Mouse (Mus musculus) midbrain, embryonic 12.5 days (tissue): ENCODE data around the gene Zfp740. TPM values are rescaled to one million over a fixed set of nuclear protein-coding genes. Genes with fewer than 3 reads are reported as not detected.
"Not testable (repeated sequence)": the region's sequence is repeated elsewhere in the genome, so short reads cannot be mapped to it uniquely, and the experiment has no call there.

Experiments used
- ATAC-seq: fragments of 200-750 bp; cut with Nextera tagmentation; 2 replicates; pipeline ENCODE4 v1.8.0; 2017; ENCODE audit warnings: low read depth, moderate TSS enrichment, moderate library complexity; ENCODE audit not compliant: low FRiP score
- H3K27ac ChIP-seq: fragments of 300-500 bp; sonication (generic); replicated peaks from 2 replicates; pipeline ENCODE4 v1.5.1; 2016; ENCODE audit warnings: mild to moderate bottlenecking
- H3K27me3 ChIP-seq: fragments of 300-500 bp; sonication (generic); 2 replicates; pipeline ENCODE4 v1.6.1; 2016; ENCODE audit warnings: mild to moderate bottlenecking
- H3K36me3 ChIP-seq: fragments of 300-500 bp; sonication (generic); 2 replicates; pipeline ENCODE4 v1.6.1; 2016
- H3K4me1 ChIP-seq: fragments of 300-500 bp; sonication (generic); 2 replicates; pipeline ENCODE4 v1.6.1; 2016
- H3K4me2 ChIP-seq: fragments of 300-500 bp; sonication (generic); replicated peaks from 2 replicates; pipeline ENCODE4 v1.6.1; 2016; ENCODE audit warnings: mild to moderate bottlenecking, moderate library complexity
- H3K4me3 ChIP-seq: fragments of 300-500 bp; sonication (generic); 2 replicates; pipeline ENCODE4 v1.5.1; 2016; ENCODE audit warnings: mild to moderate bottlenecking
- H3K9ac ChIP-seq: fragments of 300-500 bp; sonication (generic); replicated peaks from 2 replicates; pipeline ENCODE4 v1.6.1; 2016; ENCODE audit warnings: mild to moderate bottlenecking, moderate library complexity
- H3K9me3 ChIP-seq: fragments of 300-500 bp; sonication (generic); 2 replicates; pipeline ENCODE4 v1.6.1; 2016; ENCODE audit warnings: mild to moderate bottlenecking
- WGBS: fragments of 180-500 bp; shearing (Covaris S2); methylation state at CpG from one replicate; pipeline ENCODE4 v1.1.7; 2016; 5-methylcytosine and 5-hydroxymethylcytosine counted together
- polyA plus RNA-seq: library from polyadenylated mRNA; unstranded; fragments of >200 nt; fragmentation: Nextera tagmentation; extraction: Ambion mirVana; gene quantifications from 2 replicates; pipeline ENCODE4 v1.2.1, GENCODE M21; 2016

Zfp740 gene
- polyA plus RNA-seq, 1 experiment from 2014 or later = 108 TPM

DNA sequence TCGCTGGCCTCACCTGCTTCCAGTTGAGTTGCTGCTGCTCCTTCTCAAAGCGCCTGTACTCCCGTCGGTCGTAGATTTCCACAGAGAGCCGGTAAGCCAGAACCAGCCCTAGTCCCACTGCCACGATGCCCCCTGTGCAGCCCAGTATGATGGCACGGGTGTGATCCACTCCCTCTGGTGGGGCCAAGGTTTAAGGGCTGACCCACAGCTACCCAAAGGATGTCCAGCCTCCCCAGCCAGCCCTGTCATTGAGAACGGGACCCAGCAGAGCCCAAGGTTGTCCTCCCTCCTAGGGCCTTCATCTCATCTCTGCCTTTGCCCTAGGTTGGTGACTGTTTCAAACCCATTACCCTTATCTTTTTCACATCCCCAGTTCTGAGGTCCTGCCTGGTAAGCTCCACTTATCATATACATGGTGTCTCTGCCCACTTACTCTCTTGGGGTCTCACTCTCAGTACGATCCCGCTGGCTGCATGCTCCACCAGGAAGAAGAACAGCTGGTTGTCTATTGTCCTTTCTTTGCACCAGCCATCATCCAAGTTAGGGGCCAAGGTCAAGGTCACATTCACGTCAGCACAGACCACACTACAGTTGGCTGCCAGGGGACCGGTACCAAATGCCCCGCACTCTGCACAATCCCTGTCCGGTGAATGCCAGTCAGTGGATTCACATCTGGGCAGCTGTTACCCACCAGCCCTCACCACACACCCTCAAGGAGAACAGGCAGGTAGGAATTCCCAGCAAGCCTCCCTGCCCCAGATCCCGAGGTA, 13.6 kb downstream of the Zfp740 start:
- ATAC-seq = no peak
- H3K27ac ChIP-seq = no peak overlapping the region
- H3K4me2 ChIP-seq = no peak overlapping the region
- H3K4me1 ChIP-seq = no peaks in the 10 kb centered on the region
- peaks cover 52% of the 10 kb centered on the region for H3K36me3 ChIP-seq
- no peaks in the 10 kb centered on the region for H3K27me3 ChIP-seq
- H3K9me3 ChIP-seq = no peaks in the 10 kb centered on the region
- no peak overlapping the region for H3K9ac ChIP-seq
- 83% methylated on average over 16 of the region's 16 CpGs for WGBS
- no peak overlapping the region for H3K4me3 ChIP-seq

- Histone ChIP-seq H3K9ac (no peak overlapping the region), H3K4me2 (no peak overlapping the region), H3K27ac (no peak overlapping the region), H3K4me3 (no peak overlapping the region), H3K4me1 (no peaks in the 10 kb centered on the region), H3K27me3 (peaks cover 5% of the 10 kb centered on the region; the same call in 1 of the 2 replicates), H3K36me3 (peaks cover 45% of the 10 kb centered on the region), H3K9me3 (no peaks in the 10 kb centered on the region)
- no peak for ATAC-seq
- WGBS = 92% methylated on average over 7 of the region's 7 CpGs
Measured at GRCm38 (mm10) chr15:102217325-102217724, 14.3 kb downstream of the Zfp740 start.

GRCm38 (mm10) chr15:102222386-102222785, 19.3 kb downstream of the Zfp740 start:
- H3K27ac ChIP-seq = no peak overlapping the region
- H3K27me3 ChIP-seq = peaks cover 40% of the 10 kb centered on the region
- ATAC-seq = no peak
- no peak overlapping the region for H3K4me3 ChIP-seq
- H3K4me1 ChIP-seq = peaks cover 4% of the 10 kb centered on the region; the same call in 1 of the 2 replicates
- no peak overlapping the region for H3K9ac ChIP-seq
- no peak overlapping the region for H3K4me2 ChIP-seq
- 76% methylated on average over 10 of the region's 10 CpGs for WGBS
- H3K9me3 ChIP-seq = no peaks in the 10 kb centered on the region
- 0 out of 2 replicates have a peak, but pooled peaks cover 4% of the 10 kb centered on the region for H3K36me3 ChIP-seq

- Histone ChIP-seq H3K27ac (no peak overlapping the region), H3K9me3 (no peaks in the 10 kb centered on the region), H3K27me3 (peaks cover 40% of the 10 kb centered on the region), H3K36me3 (no peaks in the 10 kb centered on the region), H3K4me3 (peak overlapping the region; percentile 41), H3K4me1 (peaks cover 4% of the 10 kb centered on the region; the same call in 1 of the 2 replicates), H3K9ac (peak overlapping the region; percentile 54), H3K4me2 (peak overlapping the region; percentile 72)
- peak; percentile 65; the same call in 1 of the 2 replicates for ATAC-seq
- 3% methylated on average over 39 of the region's 43 CpGs for WGBS
Measured at GRCm38 (mm10) chr15:102224186-102224991, 21.3 kb downstream of the Zfp740 start.

GRCm38 (mm10) chr15:102224992-102225617, 22.1 kb downstream of the Zfp740 start:
- Histone ChIP-seq H3K9ac (no peak overlapping the region), H3K27ac (no peak overlapping the region), H3K4me1 (peaks cover 4% of the 10 kb centered on the region; the same call in 1 of the 2 replicates), H3K4me2 (peak overlapping the region; percentile 72), H3K9me3 (no peaks in the 10 kb centered on the region), H3K27me3 (peaks cover 40% of the 10 kb centered on the region), H3K36me3 (no peaks in the 10 kb centered on the region), H3K4me3 (peak overlapping the region; percentile 41)
- 20% methylated on average over 21 of the region's 21 CpGs for WGBS
- no peak for ATAC-seq

GRCm38 (mm10) chr15:102225619-102226018, 22.6 kb downstream of the Zfp740 start:
- WGBS = 72% methylated on average over 6 of the region's 6 CpGs
- not testable (repeated sequence) for H3K4me1 ChIP-seq, H3K36me3 ChIP-seq, H3K27ac ChIP-seq, H3K9me3 ChIP-seq, ATAC-seq, H3K9ac ChIP-seq, H3K4me3 ChIP-seq, H3K4me2 ChIP-seq
- peaks cover 40% of the 10 kb centered on the region for H3K27me3 ChIP-seq

DNA sequence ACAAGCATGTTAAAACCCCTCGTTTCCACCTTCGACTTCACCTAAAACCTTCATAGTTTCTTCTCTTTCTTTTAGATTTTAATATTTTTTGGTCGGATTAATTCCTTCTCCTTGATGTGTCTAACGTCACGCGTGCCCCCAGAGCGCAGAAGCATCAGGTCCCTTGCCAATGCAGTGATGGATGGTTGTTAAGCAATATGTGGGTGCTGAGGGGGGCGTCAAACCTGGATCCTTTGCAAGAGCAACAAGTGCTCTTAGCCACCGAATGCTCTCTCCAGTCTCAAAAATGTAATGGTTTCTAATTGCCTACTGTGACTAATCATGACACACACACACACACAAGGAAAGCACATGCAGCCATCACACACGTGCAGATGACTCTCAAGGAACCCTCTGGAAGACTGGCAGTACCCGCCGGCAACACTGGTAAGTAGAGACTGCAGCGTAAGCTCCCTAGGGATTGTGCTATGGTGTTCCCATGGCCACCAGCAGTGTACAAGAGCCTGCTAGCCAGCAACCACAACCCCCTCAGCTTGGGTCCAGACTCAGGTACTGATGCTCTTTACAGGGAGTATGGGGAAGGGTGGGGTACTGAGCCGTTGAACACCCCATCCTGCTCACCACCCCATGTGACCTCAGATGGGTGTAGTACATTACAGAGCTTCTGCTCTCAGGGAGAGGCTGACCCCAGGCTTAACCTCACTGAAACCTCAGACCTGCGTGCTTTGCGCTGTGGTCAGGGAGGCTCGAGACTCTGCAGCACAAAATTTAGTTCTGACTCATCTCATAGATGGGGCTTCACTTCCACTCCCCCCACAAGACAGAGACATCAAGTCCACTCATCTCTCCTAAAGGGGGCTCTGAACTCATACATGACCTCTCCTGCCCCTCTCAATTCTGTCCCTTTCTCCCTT, 27.6 kb downstream of the Zfp740 start:
- 84% methylated on average over 17 of the region's 17 CpGs for WGBS
- H3K4me3 ChIP-seq = no peak overlapping the region
- H3K27ac ChIP-seq = no peak overlapping the region
- H3K9ac ChIP-seq = no peak overlapping the region
- H3K4me2 ChIP-seq = no peak overlapping the region
- no peaks in the 10 kb centered on the region for H3K36me3 ChIP-seq
- peaks cover 12% of the 10 kb centered on the region; the same call in 1 of the 2 replicates for H3K27me3 ChIP-seq
- no peak for ATAC-seq
- peaks cover 12% of the 10 kb centered on the region for H3K4me1 ChIP-seq
- H3K9me3 ChIP-seq = no peaks in the 10 kb centered on the region

GRCm38 (mm10) chr15:102231748-102232147, 28.7 kb downstream of the Zfp740 start, which contains the start of gene Itgb7:
Gene Itgb7 (minus strand): TSS chr15:102231944.
- H3K9me3 ChIP-seq = no peaks in the 10 kb centered on the region
- no peak within 1 kb of the TSS for H3K4me3 ChIP-seq
- peaks cover 10% of the 10 kb centered on the region; the same call in 1 of the 2 replicates for H3K27me3 ChIP-seq
- H3K9ac ChIP-seq = no peak within 1 kb of the TSS
- H3K4me2 ChIP-seq = no peak within 1 kb of the TSS
- ATAC-seq = no peak
- 60% methylated on average over 6 of the region's 6 CpGs for WGBS
- H3K27ac ChIP-seq = no peak within 1 kb of the TSS
- no peaks in the 10 kb centered on the region for H3K36me3 ChIP-seq
- H3K4me1 ChIP-seq = peaks cover 15% of the 10 kb centered on the region

GRCm38 (mm10) chr15:102232764-102233163, 29.7 kb downstream of the Zfp740 start:
- no peaks in the 10 kb centered on the region for H3K9me3 ChIP-seq
- no peak overlapping the region for H3K27ac ChIP-seq
- ATAC-seq = no peak
- peaks cover 15% of the 10 kb centered on the region for H3K4me1 ChIP-seq
- no peak overlapping the region for H3K4me3 ChIP-seq
- H3K36me3 ChIP-seq = no peaks in the 10 kb centered on the region
- WGBS = 87% methylated on average over 7 of the region's 7 CpGs
- H3K4me2 ChIP-seq = no peak overlapping the region
- H3K9ac ChIP-seq = no peak overlapping the region
- peaks cover 10% of the 10 kb centered on the region; the same call in 1 of the 2 replicates for H3K27me3 ChIP-seq

GRCm38 (mm10) chr15:102233896-102234295, 30.8 kb downstream of the Zfp740 start:
- H3K9me3 ChIP-seq = no peaks in the 10 kb centered on the region
- no peaks in the 10 kb centered on the region for H3K36me3 ChIP-seq
- no peak overlapping the region for H3K27ac ChIP-seq
- H3K4me1 ChIP-seq = peaks cover 15% of the 10 kb centered on the region
- ATAC-seq = no peak
- no peak overlapping the region for H3K9ac ChIP-seq
- no peak overlapping the region for H3K4me3 ChIP-seq
- peaks cover 10% of the 10 kb centered on the region for H3K27me3 ChIP-seq
- H3K4me2 ChIP-seq = no peak overlapping the region
- 21% methylated on average over 2 of the region's 2 CpGs for WGBS
